30 mouse cellular contexts compared by ENCODE assay signal in genomic region chr8:99327559-99327958, GRCm38 (mm10).
A peak's percentile ranks its signal among the peaks of the same experiment; 100 is the strongest.
DNase-seq lines count a peak whose midpoint lies in the region; ATAC-seq and TF ChIP-seq lines count a peak whose summit lies in the region.
"Had no signal": no experiment of that assay in that cellular context is flagged by ENCODE, and none has a peak within 500 bp of the region (broad histone marks: within the 10 kb centered on the region; RNA-seq: fewer than 3 reads in every experiment).

No protein-coding gene starts in this region.

- H3K4me2 ChIP-seq in lung, embryonic 14.5 days = no peak overlapping the region
- H3K4me2 ChIP-seq: embryonic facial prominence, embryonic 13.5 days; forebrain, embryonic 12.5 days; forebrain, embryonic 15.5 days; heart, embryonic 13.5 days; hindbrain, embryonic 14.5 days had no signal

- no peaks in the 10 kb centered on the region for H3K4me1 ChIP-seq in lung, embryonic 14.5 days (ENCODE audit: insufficient read depth)
- H3K4me1 ChIP-seq: embryonic facial prominence, embryonic 10.5 days; embryonic facial prominence, embryonic 13.5 days; forebrain, embryonic 12.5 days; forebrain, embryonic 15.5 days; heart, embryonic 10.5 days; heart, embryonic 13.5 days had no signal

- peak; percentile 93 for ATAC-seq in frontal cortex, adult (ENCODE audit: low TSS enrichment)
- no peak for ATAC-seq in lung, embryonic 14.5 days (ENCODE audit: insufficient read depth)
- ATAC-seq: activated CD4-positive, CD25-positive, alpha-beta regulatory T cell, adult 4 months; forebrain, embryonic 15.5 days; hindbrain, postnatal 0 days had no signal

- WGBS in lung, embryonic 14.5 days = 60% methylated on average over 5 of the region's 5 CpGs

- DNase-seq in frontal cortex, postnatal 14 days (ENCODE audit: low spot score in 2 of 2) = no peak
- no peak for DNase-seq in left cerebral cortex, adult 2 months (ENCODE audit: extremely low spot score in 1 of 2, low spot score in 2 of 2)
- no peak for DNase-seq in left cerebral cortex, adult 11 months (ENCODE audit: low spot score)
- peak; percentile 2 for DNase-seq in lung, embryonic 14.5 days
- DNase-seq in lung, postnatal 25 days (ENCODE audit: low spot score) = no peak
- DNase-seq in brain, adult 2 months (ENCODE audit: low read depth, low spot score) = peak; percentile 78
- no peak for DNase-seq in adrenal gland, postnatal 10 days
- DNase-seq: adrenal gland, adult 8-10 months; adrenal gland, postnatal 36 days; cerebellum, adult 11 months; cerebellum, adult 2 months; cerebellum, adult 9-11 months; cerebellum, postnatal 25 days; embryo, embryonic 11 days; gastrocnemius, postnatal 10 days; gastrocnemius, postnatal 36 days; heart, adult 2 months; heart, postnatal 14 days; heart, postnatal 4 days had no signal

- H3K9ac ChIP-seq in lung, embryonic 14.5 days = no peak overlapping the region
- H3K9ac ChIP-seq: embryonic facial prominence, embryonic 13.5 days; forebrain, embryonic 12.5 days; forebrain, embryonic 15.5 days; heart, embryonic 13.5 days; hindbrain, embryonic 14.5 days had no signal

- no peak overlapping the region for H3K4me3 ChIP-seq in left cerebral cortex, adult 2 months
- no peak overlapping the region for H3K4me3 ChIP-seq in lung, embryonic 14.5 days (ENCODE audit: low read depth, low read length)
- H3K4me3 ChIP-seq: embryonic facial prominence, embryonic 10.5 days; embryonic facial prominence, embryonic 13.5 days; erythroblast, embryonic 14.5 days; forebrain, embryonic 12.5 days; forebrain, embryonic 15.5 days; heart, adult 2 months; heart, embryonic 10.5 days; heart, embryonic 13.5 days had no signal

- intact Hi-C loops in left cerebral cortex, adult 2 months (cut with DNase I) = no loop called here

- no peaks in the 10 kb centered on the region for H3K27me3 ChIP-seq in lung, embryonic 14.5 days (ENCODE audit: insufficient read depth, low read length)
- H3K27me3 ChIP-seq: embryonic facial prominence, embryonic 13.5 days; forebrain, embryonic 12.5 days; forebrain, embryonic 15.5 days; heart, embryonic 13.5 days had no signal

- no peaks in the 10 kb centered on the region for H3K36me3 ChIP-seq in lung, embryonic 14.5 days (ENCODE audit: insufficient read depth)
- H3K36me3 ChIP-seq: embryonic facial prominence, embryonic 10.5 days; embryonic facial prominence, embryonic 13.5 days; forebrain, embryonic 12.5 days; forebrain, embryonic 15.5 days; heart, embryonic 10.5 days; heart, embryonic 13.5 days had no signal

- no peaks in the 10 kb centered on the region for H3K9me3 ChIP-seq in lung, embryonic 14.5 days (ENCODE audit: low read depth, low read length)
- H3K9me3 ChIP-seq: embryonic facial prominence, embryonic 10.5 days; embryonic facial prominence, embryonic 13.5 days; forebrain, embryonic 12.5 days; forebrain, embryonic 15.5 days; heart, embryonic 10.5 days; heart, embryonic 13.5 days had no signal

- no peak for TF ChIP-seq CTCF in left cerebral cortex, adult 2 months (IDR thresholded peaks at IDR 0.05)
- TF ChIP-seq CTCF in lung, embryonic 14.5 days (IDR thresholded peaks at IDR 0.05; ENCODE audit: low read depth) = no peak

- peak overlapping the region; percentile 60 for H3K27ac ChIP-seq in left cerebral cortex, adult 2 months
- no peak overlapping the region for H3K27ac ChIP-seq in lung, embryonic 14.5 days (ENCODE audit: low read depth)
- H3K27ac ChIP-seq: embryonic facial prominence, embryonic 10.5 days; embryonic facial prominence, embryonic 13.5 days; forebrain, embryonic 12.5 days; forebrain, embryonic 15.5 days; heart, adult 2 months; heart, embryonic 10.5 days; heart, embryonic 13.5 days; hindbrain, embryonic 14.5 days; hindbrain, postnatal 0 days had no signal

Comparison
In these comparisons a context has a peak if more than half of its experiments do, and no peak if none do; other contexts are left out.
1. DNase-seq: peak in lung, embryonic 14.5 days (single experiment) and brain, adult 2 months (single experiment); none in frontal cortex, postnatal 14 days (0 of 2), left cerebral cortex, adult 2 months (0 of 2), left cerebral cortex, adult 11 months (single experiment), lung, postnatal 25 days (single experiment) and adrenal gland, postnatal 10 days (single experiment).